Mouse (Mus musculus) bone marrow, adult 2 months (tissue): Measurements from ENCODE around the gene Mthfsd. TPM values are rescaled to one million over a fixed set of nuclear protein-coding genes. Genes with fewer than 3 reads are reported as not detected.

ENCODE experiments used
- H3K27ac ChIP-seq: fragments of 200-500 bp; 2 replicates; pipeline ENCODE4 v1.5.1; 2012; ENCODE audit warnings: low read depth, mild to moderate bottlenecking, control low read depth, inconsistent platforms, low read length; ENCODE audit not compliant: control insufficient read depth, poor library complexity, insufficient read depth
- H3K4me1 ChIP-seq: fragments of 200-500 bp; 2 replicates; pipeline ENCODE4 v1.6.1; 2011; ENCODE audit warnings: low read length; ENCODE audit not compliant: control insufficient read depth, insufficient read depth
- H3K4me3 ChIP-seq: fragments of 200-500 bp; replicated peaks from 2 replicates; pipeline ENCODE3; 2011; ENCODE audit warnings: mild to moderate bottlenecking, low read depth, low read length, control low read depth; ENCODE audit not compliant: control insufficient read depth
- CTCF ChIP-seq: fragments of 200-500 bp; IDR thresholded peaks from 2 replicates; pipeline ENCODE4 v1.5.1; 2011; ENCODE audit warnings: low read length, control low read depth; ENCODE audit not compliant: control insufficient read depth, insufficient read depth
- POLR2A ChIP-seq: fragments of 200-500 bp; IDR thresholded peaks from 2 replicates; pipeline ENCODE4 v1.6.1; 2011; ENCODE audit warnings: low read depth, mild to moderate bottlenecking, control low read depth, low read length, borderline replicate concordance; ENCODE audit not compliant: control insufficient read depth
- WGBS: fragments of 180-500 bp; shearing (Covaris S2); methylation state at CpG from one replicate; pipeline ENCODE4 v1.1.7; 2018; 5-methylcytosine and 5-hydroxymethylcytosine counted together
- polyA plus RNA-seq: library from polyadenylated mRNA; stranded (reverse); fragments of >200 nt; gene quantifications from 2 replicates; pipeline ENCODE4 v1.2.4, GENCODE M21; 2011; ENCODE audit warnings: low replicate concordance; ENCODE audit not compliant: missing spikeins, insufficient read depth, insufficient read length

The Mthfsd gene
- polyA plus RNA-seq, 1 experiment: 13.1 TPM

DNA sequence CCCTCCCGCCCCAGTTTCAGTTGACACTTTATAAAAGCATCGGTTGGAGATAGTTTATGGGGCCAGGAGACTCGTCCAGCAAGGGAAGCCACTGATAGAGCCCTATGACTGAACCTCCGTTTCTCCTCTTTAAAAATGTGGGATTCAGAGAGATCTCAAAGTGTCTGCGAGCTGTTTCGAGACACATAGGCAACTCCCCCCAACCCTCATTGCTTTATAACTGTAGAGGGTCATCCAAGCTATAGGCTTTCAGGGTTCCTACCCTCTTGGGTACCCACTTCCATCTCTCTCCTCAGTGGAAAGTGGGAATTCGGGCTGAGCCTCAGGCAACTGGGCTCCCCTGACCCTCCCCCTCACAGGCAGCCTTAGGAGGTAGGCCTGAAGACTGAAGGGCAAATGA lies 26.8 kb downstream of the Mthfsd start:
- 15% methylated on average over 7 of the region's 7 CpGs for WGBS
- H3K4me1 ChIP-seq: no peaks in the 10 kb centered on the region
- no peak overlapping the region for H3K27ac ChIP-seq
- no peak overlapping the region for H3K4me3 ChIP-seq
- TF ChIP-seq CTCF (no peak), POLR2A (no peak)

DNA sequence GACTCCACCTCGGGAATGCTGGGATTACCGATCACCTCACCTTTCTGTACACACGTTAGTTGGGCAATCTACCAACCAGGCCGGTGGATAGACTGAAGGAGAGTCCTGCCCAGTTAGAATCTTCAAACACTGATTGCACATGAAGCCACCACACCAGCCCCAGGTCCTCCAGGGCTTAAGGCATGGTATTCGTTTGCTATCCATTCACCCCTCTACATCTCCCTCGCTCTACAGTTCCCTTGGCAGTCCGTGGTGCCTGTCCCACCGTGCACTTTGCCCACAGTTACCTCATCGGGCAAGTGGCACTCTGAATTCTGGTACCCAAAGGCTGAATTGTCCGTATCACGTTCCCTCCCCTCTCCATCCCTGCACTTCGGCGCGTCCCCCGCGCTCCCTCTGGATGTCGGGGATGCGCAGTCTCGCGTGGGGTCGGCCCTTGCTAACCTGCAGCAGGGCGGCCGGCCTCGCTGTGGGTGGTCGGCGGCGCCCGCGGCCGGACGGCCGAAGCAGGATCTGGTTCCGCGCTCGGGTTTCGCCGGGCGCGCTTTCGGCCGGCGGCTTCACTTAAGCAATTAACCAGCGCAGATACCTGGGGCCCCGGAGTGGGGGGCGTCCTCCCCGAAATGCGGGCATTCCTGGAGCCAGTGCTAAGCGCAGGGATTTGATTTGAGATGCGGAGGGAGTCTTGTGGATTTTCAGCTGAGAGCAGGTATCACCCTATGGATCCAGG lies 27.7 kb downstream of the Mthfsd start:
- Histone ChIP-seq H3K27ac (no peak overlapping the region; the same call in 1 of the 2 replicates), H3K4me1 (no peaks in the 10 kb centered on the region), H3K4me3 (no peak overlapping the region)
- WGBS: 4% methylated on average over 49 of the region's 49 CpGs
- no peak for TF ChIP-seq CTCF
- no peak for TF ChIP-seq POLR2A

DNA sequence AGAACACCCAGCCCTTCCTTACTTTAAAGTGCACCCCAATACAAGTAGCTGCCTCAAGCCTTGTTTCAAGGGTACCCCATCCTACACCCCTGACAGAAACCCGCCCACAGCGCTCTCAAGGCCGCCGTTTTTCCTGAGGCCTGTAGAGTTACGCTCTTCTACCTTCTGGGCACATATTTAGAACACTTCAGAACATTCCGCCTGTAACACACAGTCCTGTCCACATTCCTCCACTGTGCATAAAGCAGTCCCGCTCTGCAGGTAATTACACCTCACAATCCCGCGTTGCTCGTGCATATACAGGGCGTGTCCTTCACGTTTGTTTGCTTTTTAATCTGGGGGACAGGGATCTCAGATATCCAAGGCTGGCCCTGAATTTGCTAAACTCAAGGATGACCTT lies 28.2 kb downstream of the Mthfsd start:
- TF ChIP-seq POLR2A (no peak), CTCF (no peak)
- H3K4me1 ChIP-seq: no peaks in the 10 kb centered on the region
- H3K4me3 ChIP-seq: no peak overlapping the region
- no peak overlapping the region for H3K27ac ChIP-seq
- WGBS: 24% methylated on average over 12 of the region's 12 CpGs

DNA sequence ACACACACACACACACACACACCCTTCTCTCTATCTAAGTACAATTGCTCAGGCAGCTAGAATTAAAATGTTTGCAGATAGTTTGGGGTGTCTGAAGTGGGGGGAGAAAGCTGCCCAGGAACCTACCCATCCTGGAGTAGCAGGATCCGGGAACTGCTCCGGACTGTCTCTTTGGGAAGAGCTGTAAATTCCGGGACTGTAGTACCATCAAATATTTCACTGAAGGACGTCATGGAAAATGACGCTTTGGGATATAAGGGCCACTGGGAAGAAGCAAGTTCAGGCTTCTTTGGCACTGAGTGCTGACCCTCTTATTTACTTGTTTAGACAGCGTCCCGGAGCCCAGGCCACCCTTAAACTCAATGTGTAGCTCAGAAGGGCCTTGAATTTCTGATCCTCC lies 29.0 kb downstream of the Mthfsd start:
- H3K27ac ChIP-seq: no peak overlapping the region
- no peaks in the 10 kb centered on the region for H3K4me1 ChIP-seq
- no peak overlapping the region for H3K4me3 ChIP-seq
- WGBS: 11% methylated on average over 7 of the region's 7 CpGs
- TF ChIP-seq CTCF (no peak), POLR2A (no peak)

DNA sequence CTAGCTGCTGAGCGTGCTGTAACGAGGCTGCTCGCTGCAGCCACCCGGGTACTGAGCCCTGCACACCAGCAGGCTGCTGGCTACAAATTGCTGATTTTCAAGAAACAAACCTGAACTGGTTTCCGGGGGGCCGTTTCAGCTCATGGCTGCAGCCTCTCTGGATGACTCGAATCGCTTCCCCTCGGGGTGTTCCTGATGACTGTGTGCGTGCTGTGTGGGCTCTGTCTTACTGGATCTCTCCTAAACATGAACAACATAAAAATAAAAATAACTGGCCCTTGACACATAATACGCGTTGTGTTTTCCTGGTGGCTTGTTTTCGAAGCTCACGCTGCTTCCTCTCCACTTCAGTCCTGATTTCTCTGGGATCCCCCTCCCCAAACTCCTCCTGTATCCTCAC lies 29.5 kb downstream of the Mthfsd start:
- no peak for TF ChIP-seq POLR2A
- TF ChIP-seq CTCF: no peak
- Histone ChIP-seq H3K4me3 (no peak overlapping the region), H3K27ac (no peak overlapping the region), H3K4me1 (no peaks in the 10 kb centered on the region)
- 17% methylated on average over 14 of the region's 14 CpGs for WGBS

DNA sequence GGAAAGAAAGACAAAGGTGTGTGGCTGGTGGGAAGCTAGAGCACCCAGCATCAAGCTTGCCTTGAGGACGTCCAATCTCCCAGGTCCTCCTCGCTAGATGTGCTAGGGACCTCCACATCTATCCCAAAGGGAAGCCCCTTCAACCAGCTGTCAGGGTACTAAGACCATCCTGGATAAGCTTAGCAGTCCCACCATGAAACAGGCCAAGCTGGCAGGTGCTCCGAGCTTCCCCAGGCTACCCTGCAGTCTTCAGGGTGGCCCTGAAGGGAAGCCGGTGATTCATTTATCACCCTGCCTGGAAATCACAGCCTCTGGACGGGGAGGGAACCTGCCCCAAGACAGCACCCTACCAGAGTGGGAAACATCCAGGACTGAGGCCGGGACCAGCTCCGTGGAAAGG lies 31.6 kb downstream of the Mthfsd start:
- WGBS: 32% methylated on average over 7 of the region's 7 CpGs
- Histone ChIP-seq H3K4me1 (no peaks in the 10 kb centered on the region), H3K27ac (no peak overlapping the region), H3K4me3 (no peak overlapping the region)
- TF ChIP-seq CTCF: no peak
- no peak for TF ChIP-seq POLR2A

DNA sequence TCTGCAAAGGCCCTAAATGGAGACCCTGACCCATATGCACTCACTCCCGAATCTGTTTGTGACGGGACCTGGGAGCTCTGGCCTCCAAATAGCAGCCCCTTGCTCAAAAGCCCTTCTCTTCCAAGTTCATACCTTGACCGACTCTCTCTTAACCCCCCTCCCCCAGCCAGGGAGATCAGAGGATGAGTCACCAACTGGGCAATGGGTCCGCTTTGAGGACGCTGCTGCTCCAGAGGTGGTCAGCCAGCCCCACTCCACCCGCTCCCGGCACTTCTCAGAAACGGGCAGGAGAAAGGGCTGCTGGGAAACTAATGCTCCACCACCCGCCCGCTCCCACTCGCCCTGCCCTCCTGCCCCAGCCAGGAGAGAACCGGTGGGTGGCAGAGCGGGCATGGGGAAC lies 32.3 kb downstream of the Mthfsd start:
- 10% methylated on average over 13 of the region's 13 CpGs for WGBS
- no peak overlapping the region for H3K4me3 ChIP-seq
- H3K27ac ChIP-seq: no peak overlapping the region
- TF ChIP-seq POLR2A (no peak), CTCF (no peak)
- H3K4me1 ChIP-seq: no peaks in the 10 kb centered on the region

DNA sequence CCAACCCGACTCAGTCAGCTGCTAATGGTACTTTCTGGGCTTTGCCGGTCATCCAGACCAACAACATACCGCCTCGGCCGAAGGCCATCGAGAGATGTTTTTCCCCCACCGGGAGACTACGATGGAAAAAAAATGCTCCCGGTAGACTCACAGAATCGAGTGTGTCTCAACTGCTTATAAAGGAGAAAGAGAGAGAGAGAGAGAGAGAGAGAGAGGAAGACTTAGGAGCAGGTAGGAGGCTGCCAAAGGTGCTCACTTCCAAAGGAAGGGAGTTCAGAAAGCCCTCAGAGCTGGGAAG lies 33.4 kb downstream of the Mthfsd start:
- Histone ChIP-seq H3K4me3 (no peak overlapping the region), H3K4me1 (no peaks in the 10 kb centered on the region), H3K27ac (no peak overlapping the region)
- WGBS: 6% methylated on average over 10 of the region's 10 CpGs
- TF ChIP-seq POLR2A (no peak), CTCF (no peak)
